8 mouse cellular contexts compared by ENCODE assay signal in the genomic region with DNA sequence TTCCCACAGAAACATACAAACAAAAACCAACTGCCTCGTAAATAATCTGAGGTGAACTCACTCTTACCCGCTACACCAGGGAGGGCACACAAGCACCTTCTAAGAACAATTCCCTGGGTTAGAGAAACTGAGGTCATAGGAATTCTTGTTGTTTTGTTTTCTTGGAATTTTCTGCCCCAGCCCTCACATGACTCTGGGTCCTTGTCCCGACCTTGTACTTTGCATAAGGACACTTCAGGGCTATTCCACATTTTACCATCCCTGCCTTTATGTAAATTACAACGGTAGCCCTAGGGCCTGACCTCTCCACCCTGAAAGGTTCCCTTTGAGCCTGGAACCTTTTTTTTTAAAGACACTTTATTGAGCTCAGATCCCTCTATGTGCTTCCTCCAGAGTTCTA. TPM values are rescaled to one million over a fixed set of nuclear protein-coding genes. Genes with fewer than 3 reads are reported as not detected.
DNase-seq lines count a peak whose midpoint lies in the region; ATAC-seq and TF ChIP-seq lines count a peak whose summit lies in the region.

A gene (minus strand): TSS at position 173 of the 400 bp plus-strand sequence.

- H3K36me3 ChIP-seq in limb, embryonic 12.5 days: no peaks in the 10 kb centered on the region

- no peak within 1 kb of the TSS for H3K4me3 ChIP-seq in limb, embryonic 12.5 days (replicated peaks)
- H3K4me3 ChIP-seq in olfactory bulb, adult 2 months (ENCODE audit: insufficient read depth, low read depth, low read length): no peak within 1 kb of the TSS

- TF ChIP-seq CTCF in olfactory bulb, adult 2 months (IDR thresholded peaks at IDR 0.05; ENCODE audit: insufficient read depth, low read depth, low read length): no peak

- DNase-seq in urinary bladder, adult 2 months (ENCODE audit: low spot score): no peak
- no peak for DNase-seq in urinary bladder, postnatal 36 days (ENCODE audit: low spot score in 2 of 2)
- no peak for DNase-seq in heart, postnatal 14 days
- no peak for DNase-seq in thymus, postnatal 25 days
- no peak for DNase-seq in testis, postnatal 10 days (ENCODE audit: low spot score)

- no peak within 1 kb of the TSS for H3K9ac ChIP-seq in limb, embryonic 12.5 days (replicated peaks)

- TF ChIP-seq POLR2A in olfactory bulb, adult 2 months (IDR thresholded peaks at IDR 0.05; ENCODE audit: insufficient read depth, low read depth, low read length): no peak

- intact Hi-C loops in heart, postnatal 14 days (cut with DNase I): loop anchor here (2.0 to 10.0 kb wide), 3 partner anchors 104 to 282 kb away; no protein-coding TSS in a partner anchor

- H3K27ac ChIP-seq in limb, embryonic 12.5 days: no peak within 1 kb of the TSS
- H3K27ac ChIP-seq in olfactory bulb, adult 2 months (ENCODE audit: insufficient read depth, low read depth, low read length): no peak within 1 kb of the TSS

- H3K4me1 ChIP-seq in limb, embryonic 12.5 days (replicated peaks): peaks cover 12% of the 10 kb centered on the region
- H3K4me1 ChIP-seq in olfactory bulb, adult 2 months (ENCODE audit: control insufficient read depth, insufficient read depth, low read length): peaks cover 11% of the 10 kb centered on the region

- 43% methylated on average over 4 of the region's 4 CpGs for WGBS in limb, embryonic 12.5 days
- WGBS in olfactory bulb, adult 2 months: 51% methylated on average over 4 of the region's 4 CpGs

- H3K27me3 ChIP-seq in limb, embryonic 12.5 days: peaks cover under 1% of the 10 kb centered on the region; the same call in 1 of the 2 replicates

- H3K4me2 ChIP-seq in limb, embryonic 12.5 days: no peak within 1 kb of the TSS

- no peaks in the 10 kb centered on the region for H3K9me3 ChIP-seq in limb, embryonic 12.5 days

- no peak for ATAC-seq in erythroblast, adult 5-6 weeks (replicated peaks; ENCODE audit: low FRiP score, poor library complexity, severe bottlenecking)
- no peak for ATAC-seq in limb, embryonic 12.5 days (ENCODE audit: insufficient number of reproducible peaks, insufficient read depth, low FRiP score, low TSS enrichment, low read depth)

RNA-seq across cellular contexts. Expression of the gene that starts here (rescaled TPM):
- polyA plus RNA-seq in urinary bladder, adult 2 months (2012; rRNA removed): 104 and 117 TPM in 2 replicates
- total RNA-seq in erythroblast, adult 5-6 weeks (2015; ENCODE audit: low replicate concordance): 240 and 254 TPM in 2 replicates
- total RNA-seq in erythroblast, adult 5-6 weeks (2017; ENCODE audit: low replicate concordance): 257 and 485 TPM in 2 replicates
- total RNA-seq in heart, postnatal 14 days (2021): 100 to 1,000 TPM in 1 of 2 experiments, 10 to 100 TPM in 1; 98.6 to 163 TPM
- 833 and 848 TPM in 2 replicates for polyA plus RNA-seq in limb, embryonic 12.5 days (2016; fragmentation: Nextera tagmentation; extraction: Ambion mirVana)
- 553 and 836 TPM in 2 replicates for polyA plus RNA-seq in olfactory bulb, adult 2 months (2012; ENCODE audit: insufficient read depth, insufficient read length, low replicate concordance, missing spikeins)
